Mouse (Mus musculus) hindbrain, postnatal 0 days (tissue): ENCODE data around the gene Slc11a1. TPM values are rescaled to one million over a fixed set of nuclear protein-coding genes. Genes with fewer than 3 reads are reported as not detected.

Experiments used
- ATAC-seq: fragments of 200-750 bp; cut with Nextera tagmentation; 2 replicates; pipeline ENCODE4 v1.8.0; 2017; ENCODE audit warnings: mild to moderate bottlenecking, moderate TSS enrichment, moderate library complexity
- DNase-seq: peaks from one replicate; pipeline ENCODE4 v3.0.0-alpha.2; 2015; ENCODE audit warnings: low spot score
- H3K27ac ChIP-seq: fragments of 300-500 bp; sonication (generic); 2 replicates; pipeline ENCODE4 v1.5.1; 2014; ENCODE audit warnings: mild to moderate bottlenecking
- H3K27me3 ChIP-seq: fragments of 300-500 bp; sonication (generic); 2 replicates; pipeline ENCODE4 v1.6.1; 2014; ENCODE audit warnings: low read length, mixed read lengths; ENCODE audit not compliant: insufficient read depth
- H3K36me3 ChIP-seq: fragments of 300-500 bp; sonication (generic); 2 replicates; pipeline ENCODE4 v1.6.1; 2014; ENCODE audit warnings: low read length, mixed read lengths; ENCODE audit not compliant: insufficient read depth
- H3K4me1 ChIP-seq: fragments of 300-500 bp; sonication (generic); 2 replicates; pipeline ENCODE4 v1.6.1; 2014; ENCODE audit warnings: antibody characterized with exemption, low read length, mixed read lengths; ENCODE audit not compliant: insufficient read depth
- H3K4me2 ChIP-seq: fragments of 300-500 bp; sonication (generic); 2 replicates; pipeline ENCODE4 v1.6.1; 2014; ENCODE audit warnings: low read depth, mild to moderate bottlenecking, low read length, moderate library complexity, mixed read lengths
- H3K4me3 ChIP-seq: fragments of 300-500 bp; sonication (generic); 2 replicates; pipeline ENCODE4 v1.5.1; 2014; ENCODE audit warnings: low read length
- H3K9ac ChIP-seq: fragments of 300-500 bp; sonication (generic); replicated peaks from 2 replicates; pipeline ENCODE4 v1.6.1; 2014; ENCODE audit warnings: mild to moderate bottlenecking, low read length, moderate library complexity, mixed read lengths
- H3K9me3 ChIP-seq: fragments of 300-500 bp; sonication (generic); 2 replicates; pipeline ENCODE4 v1.6.1; 2016; ENCODE audit warnings: low read length, mixed read lengths
- CTCF ChIP-seq: IDR thresholded peaks from 2 replicates; pipeline ENCODE4 v1.5.1; 2016; ENCODE audit warnings: antibody characterized with exemption, control low read depth, low read depth
- WGBS: fragments of 180-500 bp; shearing (Covaris S2); extraction: QIAGEN DNeasy Blood & Tissue Kit; methylation state at CpG from one replicate; pipeline ENCODE4 v1.1.7; 2014; 5-methylcytosine and 5-hydroxymethylcytosine counted together
- polyA plus RNA-seq: library from polyadenylated mRNA; unstranded; fragments of >200 nt; fragmentation: Nextera tagmentation; extraction: Ambion mirVana; gene quantifications from 2 replicates; pipeline ENCODE4 v1.2.1, GENCODE M21; 2015
- total RNA-seq: library from RNA; depleted of rRNA; stranded (reverse); fragments of >200 nt; gene quantifications from 2 replicates; pipeline ENCODE4 v1.2.3, GENCODE M21; 2014

The Slc11a1 gene
- total and polyA plus RNA-seq, 2 experiments from 2014 or later = 2.9 to 10.6 TPM

- Histone ChIP-seq H3K36me3 (no peaks in the 10 kb centered on the region), H3K27me3 (no peaks in the 10 kb centered on the region), H3K27ac (peak overlapping the region; percentile 88), H3K4me1 (no peaks in the 10 kb centered on the region; the same call in 1 of the 2 replicates), H3K9ac (peak overlapping the region; percentile 56), H3K4me3 (peak overlapping the region; percentile 69), H3K4me2 (peak overlapping the region; percentile 76), H3K9me3 (no peaks in the 10 kb centered on the region)
- peak; percentile 64 for TF ChIP-seq CTCF
- ATAC-seq = peak; percentile 90
- under 1% methylated on average over 26 of the region's 26 CpGs for WGBS
- DNase-seq = peak; percentile 95
Measured at GRCm38 (mm10) chr1:74386714-74387385, 11.9 kb downstream of the Slc11a1 start.

- peak overlapping the region; percentile 69 for H3K4me3 ChIP-seq
- peak overlapping the region; percentile 56; the same call in 1 of the 2 replicates for H3K9ac ChIP-seq
Measured at GRCm38 (mm10) chr1:74387386-74387988, 12.5 kb downstream of the Slc11a1 start.

GRCm38 (mm10) chr1:74388398-74388920 is 13.5 kb downstream of the Slc11a1 start:
- H3K4me3 ChIP-seq = no peak overlapping the region
- H3K36me3 ChIP-seq = no peaks in the 10 kb centered on the region
- ATAC-seq (no peak), DNase-seq (no peak)
- no peak overlapping the region for H3K9ac ChIP-seq
- no peaks in the 10 kb centered on the region for H3K9me3 ChIP-seq
- no peak for TF ChIP-seq CTCF
- no peaks in the 10 kb centered on the region for H3K27me3 ChIP-seq
- H3K4me2 ChIP-seq = no peak overlapping the region
- WGBS = 83% methylated on average over 7 of the region's 7 CpGs
- H3K4me1 ChIP-seq = peaks cover 4% of the 10 kb centered on the region; the same call in 1 of the 2 replicates
- no peak overlapping the region for H3K27ac ChIP-seq

More at GRCm38 (mm10) chr1:74387386-74387988, 12.5 kb downstream of the Slc11a1 start:
- WGBS = 45% methylated on average over 15 of the region's 15 CpGs
- TF ChIP-seq CTCF = no peak
- peaks cover 3% of the 10 kb centered on the region; the same call in 1 of the 2 replicates for H3K4me1 ChIP-seq
- no peaks in the 10 kb centered on the region for H3K27me3 ChIP-seq
- DNase-seq (no peak), ATAC-seq (no peak)
- H3K36me3 ChIP-seq = no peaks in the 10 kb centered on the region
- H3K4me2 ChIP-seq = peak overlapping the region; percentile 76
- H3K27ac ChIP-seq = peak overlapping the region; percentile 88; the same call in 1 of the 2 replicates
- H3K9me3 ChIP-seq = no peaks in the 10 kb centered on the region

- 8% methylated on average over 29 of the region's 29 CpGs for WGBS
Measured at GRCm38 (mm10) chr1:74389831-74390286, 14.9 kb downstream of the Slc11a1 start.

GRCm38 (mm10) chr1:74390287-74390906 is 15.4 kb downstream of the Slc11a1 start:
- DNase-seq (peak; percentile 59), ATAC-seq (no peak)
- 0 out of 2 replicates have a peak overlapping the region, but pooled peaks have one; percentile 21 for H3K9ac ChIP-seq
- H3K4me3 ChIP-seq = 0 out of 2 replicates have a peak overlapping the region, but pooled peaks have one; percentile 10
- H3K9me3 ChIP-seq = no peaks in the 10 kb centered on the region
- H3K27ac ChIP-seq = no peak overlapping the region
- H3K27me3 ChIP-seq = no peaks in the 10 kb centered on the region
- peak overlapping the region; percentile 42 for H3K4me2 ChIP-seq
- WGBS = 7% methylated on average over 21 of the region's 21 CpGs
- TF ChIP-seq CTCF = peak; percentile 69
- H3K4me1 ChIP-seq = peaks cover 4% of the 10 kb centered on the region; the same call in 1 of the 2 replicates
- peaks cover 6% of the 10 kb centered on the region; the same call in 1 of the 2 replicates for H3K36me3 ChIP-seq

More at GRCm38 (mm10) chr1:74389831-74390286, 14.9 kb downstream of the Slc11a1 start:
- H3K9ac ChIP-seq = 0 out of 2 replicates have a peak overlapping the region, but pooled peaks have one; percentile 21
- no peaks in the 10 kb centered on the region for H3K9me3 ChIP-seq
- H3K4me3 ChIP-seq = 0 out of 2 replicates have a peak overlapping the region, but pooled peaks have one; percentile 10
- H3K27me3 ChIP-seq = no peaks in the 10 kb centered on the region
- no peak for DNase-seq
- no peak overlapping the region for H3K27ac ChIP-seq
- H3K36me3 ChIP-seq = peaks cover 3% of the 10 kb centered on the region; the same call in 1 of the 2 replicates
- ATAC-seq = no peak
- H3K4me2 ChIP-seq = peak overlapping the region; percentile 42
- peaks cover 4% of the 10 kb centered on the region; the same call in 1 of the 2 replicates for H3K4me1 ChIP-seq
- TF ChIP-seq CTCF = no peak
